In the genomic region with DNA sequence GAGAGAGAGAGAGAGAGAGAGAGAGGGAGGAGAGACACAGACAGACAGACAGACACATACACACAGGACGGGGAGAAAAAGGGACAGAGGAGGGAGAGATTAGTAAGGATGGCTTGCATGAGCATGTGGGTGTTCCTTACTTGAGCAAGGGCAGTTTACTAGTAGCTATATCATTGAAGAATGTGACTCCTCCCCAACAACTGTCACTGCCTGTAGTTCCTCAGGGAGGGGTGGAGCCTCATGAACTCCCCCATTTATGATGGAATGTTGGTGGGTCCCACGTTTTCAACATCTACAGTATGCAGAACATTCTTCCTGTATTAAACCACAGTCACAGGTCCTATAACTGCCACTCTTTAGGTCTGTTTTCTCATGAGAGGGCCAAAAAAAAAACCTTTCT, we compare ENCODE assay signal across 26 mouse cellular contexts. TPM values are rescaled to one million over a fixed set of nuclear protein-coding genes. Genes with fewer than 3 reads are reported as not detected.
DNase-seq lines count a peak whose midpoint lies in the region; ATAC-seq and TF ChIP-seq lines count a peak whose summit lies in the region.
"Had no signal": no experiment of that assay in that cellular context is flagged by ENCODE, and none has a peak within 500 bp of the region (broad histone marks: within the 10 kb centered on the region; RNA-seq: fewer than 3 reads in every experiment).

No protein-coding gene starts in this region.

- H3K4me2 ChIP-seq in heart, postnatal 0 days (ENCODE audit: low read depth, low read length), result no peak overlapping the region
- H3K4me2 ChIP-seq in lung, embryonic 14.5 days, result no peak overlapping the region
- H3K4me2 ChIP-seq: embryonic facial prominence, embryonic 15.5 days; hindbrain, embryonic 13.5 days; kidney, embryonic 15.5 days; midbrain, embryonic 13.5 days; neural tube, embryonic 13.5 days had no signal

- WGBS in heart, postnatal 0 days, result 47% methylated on average over 2 of the region's 2 CpGs
- 44% methylated on average over 2 of the region's 2 CpGs for WGBS in lung, embryonic 14.5 days

- no peak for TF ChIP-seq EP300 in heart, postnatal 0 days (IDR thresholded peaks at IDR 0.05; ENCODE audit: low read depth)
- TF ChIP-seq EP300 in MEL (IDR thresholded peaks at IDR 0.05; ENCODE audit: low read depth in 1 of 2, low read length in 2 of 2), result no peak

- TF ChIP-seq POLR2A in MEL (IDR thresholded peaks at IDR 0.05; ENCODE audit: control insufficient read depth in 1 of 2, insufficient read depth in 1 of 2, low read depth in 1 of 2, low read length in 2 of 2, poor library complexity in 1 of 2), result no peak

- no peaks in the 10 kb centered on the region for H3K4me1 ChIP-seq in heart, postnatal 0 days (ENCODE audit: control insufficient read depth, insufficient read depth)
- no peaks in the 10 kb centered on the region for H3K4me1 ChIP-seq in lung, embryonic 14.5 days (ENCODE audit: insufficient read depth)
- peaks cover 23 to 24% of the 10 kb centered on the region in 2 experiments for H3K4me1 ChIP-seq in MEL (ENCODE audit: control insufficient read depth in 1 of 2, insufficient read depth in 2 of 2, low read length in 2 of 2)
- H3K4me1 ChIP-seq: embryonic facial prominence, embryonic 15.5 days; hindbrain, embryonic 13.5 days; midbrain, embryonic 13.5 days had no signal

- no peak for TF ChIP-seq CTCF in heart, postnatal 0 days (IDR thresholded peaks at IDR 0.05; ENCODE audit: low read depth)
- TF ChIP-seq CTCF in lung, embryonic 14.5 days (IDR thresholded peaks at IDR 0.05; ENCODE audit: low read depth), result no peak
- TF ChIP-seq CTCF in MEL (IDR thresholded peaks at IDR 0.05 in 2 of 3, conservative IDR thresholded peaks at IDR 0.05 in 1 of 3; ENCODE audit: control insufficient read depth in 1 of 3, insufficient read depth in 1 of 3, low read depth in 2 of 3, low read length in 3 of 3, poor library complexity in 1 of 3, severe bottlenecking in 1 of 3), result no peak

- 0 out of 2 replicates have a peak overlapping the region, but pooled peaks have one; percentile 4 for H3K27ac ChIP-seq in heart, postnatal 0 days (ENCODE audit: low read depth)
- no peak overlapping the region for H3K27ac ChIP-seq in lung, embryonic 14.5 days (ENCODE audit: low read depth)
- no peak overlapping the region for H3K27ac ChIP-seq in MEL (ENCODE audit: control insufficient read depth, low read depth, low read length)
- H3K27ac ChIP-seq: hindbrain, embryonic 13.5 days; layer of hippocampus, adult 2 months; midbrain, embryonic 13.5 days; neural tube, embryonic 13.5 days had no signal

- no peaks in the 10 kb centered on the region for H3K9me3 ChIP-seq in heart, postnatal 0 days (replicated peaks; ENCODE audit: control insufficient read depth, low read length)
- no peaks in the 10 kb centered on the region for H3K9me3 ChIP-seq in lung, embryonic 14.5 days (ENCODE audit: low read depth, low read length)
- H3K9me3 ChIP-seq in MEL (replicated peaks; ENCODE audit: insufficient read depth, low read length), result no peaks in the 10 kb centered on the region
- H3K9me3 ChIP-seq: embryonic facial prominence, embryonic 15.5 days; hindbrain, embryonic 13.5 days; kidney, embryonic 15.5 days; midbrain, embryonic 13.5 days; neural tube, embryonic 13.5 days had no signal

- no peak overlapping the region for H3K9ac ChIP-seq in heart, postnatal 0 days (replicated peaks; ENCODE audit: low read depth, low read length)
- no peak overlapping the region for H3K9ac ChIP-seq in lung, embryonic 14.5 days
- H3K9ac ChIP-seq in MEL (ENCODE audit: control insufficient read depth, low read depth, low read length, poor library complexity, severe bottlenecking), result no peak overlapping the region
- H3K9ac ChIP-seq: embryonic facial prominence, embryonic 15.5 days; forebrain, postnatal 0 days; hindbrain, embryonic 13.5 days; kidney, embryonic 15.5 days; midbrain, embryonic 13.5 days; neural tube, embryonic 13.5 days had no signal

- no peak for ATAC-seq in heart, postnatal 0 days (ENCODE audit: insufficient read depth, low read depth)
- ATAC-seq in lung, embryonic 14.5 days (ENCODE audit: insufficient read depth), result peak; percentile 8; the same call in 1 of the 2 replicates
- ATAC-seq in megakaryocyte-erythroid progenitor cell, adult 5-6 weeks (replicated peaks; ENCODE audit: low FRiP score, low TSS enrichment, poor library complexity, severe bottlenecking), result peak; percentile 70
- ATAC-seq: forebrain, postnatal 0 days; inflammation-experienced regulatory T-cells, adult 6 months; midbrain, embryonic 13.5 days had no signal

- no peaks in the 10 kb centered on the region for H3K27me3 ChIP-seq in heart, postnatal 0 days (ENCODE audit: control insufficient read depth, insufficient read depth, low read length)
- no peaks in the 10 kb centered on the region for H3K27me3 ChIP-seq in lung, embryonic 14.5 days (ENCODE audit: insufficient read depth, low read length)
- no peaks in the 10 kb centered on the region for H3K27me3 ChIP-seq in MEL (ENCODE audit: control insufficient read depth in 1 of 2, insufficient read depth in 2 of 2, low read length in 2 of 2)
- H3K27me3 ChIP-seq: embryonic facial prominence, embryonic 15.5 days; hindbrain, embryonic 13.5 days; kidney, embryonic 15.5 days; midbrain, embryonic 13.5 days; neural tube, embryonic 13.5 days had no signal

- no peak for DNase-seq in heart, postnatal 0 days (ENCODE audit: low spot score)
- no peak for DNase-seq in heart, adult 18-20 months
- DNase-seq in lung, embryonic 14.5 days, result no peak
- DNase-seq in lung, adult 18-20 months, result no peak
- peak; percentile 37 for DNase-seq in MEL (ENCODE audit: low read depth, low spot score)
- no peak for DNase-seq in gastrocnemius, postnatal 25 days
- no peak for DNase-seq in kidney, postnatal 25 days
- DNase-seq: adrenal gland, postnatal 36 days; B cell, adult 2 months; cerebellum, adult 18-20 months; cerebellum, postnatal 25 days; forebrain, postnatal 0 days; layer of hippocampus, postnatal 36 days; lung, postnatal 14 days; spleen, adult 18-20 months; thymus, postnatal 25 days had no signal

- no peak for TF ChIP-seq RAD21 in MEL (IDR thresholded peaks at IDR 0.05; ENCODE audit: low read depth, low read length)

- no peaks in the 10 kb centered on the region for H3K36me3 ChIP-seq in heart, postnatal 0 days (replicated peaks; ENCODE audit: control insufficient read depth, insufficient read depth, low read length)
- H3K36me3 ChIP-seq in lung, embryonic 14.5 days (ENCODE audit: insufficient read depth), result no peaks in the 10 kb centered on the region
- H3K36me3 ChIP-seq in MEL (ENCODE audit: control insufficient read depth in 1 of 2, insufficient read depth in 2 of 2, low read length in 2 of 2), result peaks cover 0 to 32% of the 10 kb centered on the region in 2 experiments; a peak in 2 of 4 replicates
- H3K36me3 ChIP-seq: embryonic facial prominence, embryonic 15.5 days; hindbrain, embryonic 13.5 days; kidney, embryonic 15.5 days; midbrain, embryonic 13.5 days; neural tube, embryonic 13.5 days had no signal

- no peak overlapping the region for H3K4me3 ChIP-seq in heart, postnatal 0 days (ENCODE audit: low read depth, low read length)
- no peak overlapping the region for H3K4me3 ChIP-seq in lung, embryonic 14.5 days (ENCODE audit: low read depth, low read length)
- H3K4me3 ChIP-seq in MEL (ENCODE audit: control insufficient read depth in 1 of 2, insufficient read depth in 1 of 2, low read depth in 2 of 2, low read length in 2 of 2), result no peak overlapping the region
- H3K4me3 ChIP-seq: embryonic facial prominence, embryonic 15.5 days; hindbrain, embryonic 13.5 days; kidney, embryonic 15.5 days; layer of hippocampus, adult 2 months; midbrain, embryonic 13.5 days; neural tube, embryonic 13.5 days had no signal

- peaks cover 26% of the 10 kb centered on the region for H3K79me2 ChIP-seq in MEL (ENCODE audit: control insufficient read depth, insufficient read depth, low read length, poor library complexity)

RNA-seq across cellular contexts. Expression of a gene that starts 18.2 kb away (rescaled TPM):
- total RNA-seq in heart, postnatal 0 days (2014; rRNA removed; ENCODE audit: low replicate concordance), result 75.3 and 77.0 TPM in 2 replicates
- 23.3 and 23.4 TPM in 2 replicates for polyA plus RNA-seq in heart, postnatal 0 days (2015; fragmentation: Nextera tagmentation; extraction: Ambion mirVana)
- 10 to 100 TPM; 89.0 to 95.0 TPM for total RNA-seq in heart, adult 18-20 months (2021)
- 109 TPM in 2 replicates for polyA plus RNA-seq in lung, embryonic 14.5 days (2014; fragmentation: Nextera tagmentation; extraction: Ambion mirVana)
- 48.7 and 54.5 TPM in 2 replicates for total RNA-seq in MEL (2012; rRNA removed)
- 10 to 100 TPM; 50.0 to 91.2 TPM for polyA plus RNA-seq in MEL (2012; ENCODE audit: insufficient read depth in 1 of 2, insufficient read length in 2 of 2, low read depth in 1 of 2, low replicate concordance in 2 of 2, missing spikeins in 1 of 2)
- 106 and 112 TPM in 2 replicates for total RNA-seq in megakaryocyte-erythroid progenitor cell, adult 5-6 weeks (2014; fragmentation: Nextera tagmentation)
- 207 and 289 TPM in 2 replicates for total RNA-seq in megakaryocyte-erythroid progenitor cell, adult 5-6 weeks (2017)
- 10 to 100 TPM; 43.8 to 46.7 TPM for total RNA-seq in gastrocnemius, postnatal 25 days (2021)

RNA-seq across cellular contexts. Expression of a gene that starts 18.4 kb away (rescaled TPM):
- total RNA-seq in heart, postnatal 0 days (2014; rRNA removed; ENCODE audit: low replicate concordance), result 0.19 and 3.1 TPM in 2 replicates
- polyA plus RNA-seq in heart, postnatal 0 days (2015; fragmentation: Nextera tagmentation; extraction: Ambion mirVana), result 3.0 and 3.9 TPM in 2 replicates
- total RNA-seq in heart, adult 18-20 months (2021), result 1 to 10 TPM; 4.1 to 5.7 TPM
- 7.7 and 8.3 TPM in 2 replicates for polyA plus RNA-seq in lung, embryonic 14.5 days (2014; fragmentation: Nextera tagmentation; extraction: Ambion mirVana)
- 13.6 and 14.8 TPM in 2 replicates for total RNA-seq in MEL (2012; rRNA removed)
- polyA plus RNA-seq in MEL (2012; ENCODE audit: insufficient read depth in 1 of 2, insufficient read length in 2 of 2, low read depth in 1 of 2, low replicate concordance in 2 of 2, missing spikeins in 1 of 2), result 10 to 100 TPM in 1 of 2 experiments, not detected in 1; 30.8 TPM
- total RNA-seq in megakaryocyte-erythroid progenitor cell, adult 5-6 weeks (2014; fragmentation: Nextera tagmentation), result 2.3 and 4.4 TPM in 2 replicates
- total RNA-seq in megakaryocyte-erythroid progenitor cell, adult 5-6 weeks (2017), result 0.75 TPM in 1 of 2 replicates, not detected in the other
- 1 to 10 TPM; 3.0 to 4.2 TPM for total RNA-seq in gastrocnemius, postnatal 25 days (2021)

RNA-seq across cellular contexts. Expression of a gene that starts 45.9 kb away (rescaled TPM):
- total RNA-seq in heart, postnatal 0 days (2014; rRNA removed; ENCODE audit: low replicate concordance), result not detected in 2 replicates
- 0.08 and 0.12 TPM in 2 replicates for polyA plus RNA-seq in heart, postnatal 0 days (2015; fragmentation: Nextera tagmentation; extraction: Ambion mirVana)
- not detected for total RNA-seq in heart, adult 18-20 months (2021)
- polyA plus RNA-seq in lung, embryonic 14.5 days (2014; fragmentation: Nextera tagmentation; extraction: Ambion mirVana), result 0.30 and 0.43 TPM in 2 replicates
- total RNA-seq in MEL (2012; rRNA removed), result 0.78 and 1.3 TPM in 2 replicates
- polyA plus RNA-seq in MEL (2012; ENCODE audit: insufficient read depth in 1 of 2, insufficient read length in 2 of 2, low read depth in 1 of 2, low replicate concordance in 2 of 2, missing spikeins in 1 of 2), result under 1 TPM in 1 of 2 experiments, not detected in 1; 0.82 TPM
- total RNA-seq in megakaryocyte-erythroid progenitor cell, adult 5-6 weeks (2014; fragmentation: Nextera tagmentation), result 0.12 TPM in 1 of 2 replicates, not detected in the other
- total RNA-seq in megakaryocyte-erythroid progenitor cell, adult 5-6 weeks (2017), result 0.23 TPM in 1 of 2 replicates, not detected in the other
- not detected for total RNA-seq in gastrocnemius, postnatal 25 days (2021)
- total RNA-seq: adrenal gland, postnatal 36 days; forebrain, postnatal 0 days; layer of hippocampus, postnatal 36 days; liver, adult 2 months had no signal
- polyA plus RNA-seq: heart, embryonic 16.5 days had no signal

RNA-seq across cellular contexts. Expression of a gene that starts 46.4 kb away (rescaled TPM):
- total RNA-seq in heart, postnatal 0 days (2014; rRNA removed; ENCODE audit: low replicate concordance), result 126 and 174 TPM in 2 replicates
- 149 and 159 TPM in 2 replicates for polyA plus RNA-seq in heart, postnatal 0 days (2015; fragmentation: Nextera tagmentation; extraction: Ambion mirVana)
- total RNA-seq in heart, adult 18-20 months (2021), result 100 to 1,000 TPM; 117 TPM
- polyA plus RNA-seq in lung, embryonic 14.5 days (2014; fragmentation: Nextera tagmentation; extraction: Ambion mirVana), result 151 and 161 TPM in 2 replicates
- total RNA-seq in MEL (2012; rRNA removed), result 70.5 and 79.5 TPM in 2 replicates
- polyA plus RNA-seq in MEL (2012; ENCODE audit: insufficient read depth in 1 of 2, insufficient read length in 2 of 2, low read depth in 1 of 2, low replicate concordance in 2 of 2, missing spikeins in 1 of 2), result 100 to 1,000 TPM in 1 of 2 experiments, not detected in 1; 115 TPM
- 47.6 and 53.1 TPM in 2 replicates for total RNA-seq in megakaryocyte-erythroid progenitor cell, adult 5-6 weeks (2014; fragmentation: Nextera tagmentation)
- 48.8 and 57.6 TPM in 2 replicates for total RNA-seq in megakaryocyte-erythroid progenitor cell, adult 5-6 weeks (2017)
- total RNA-seq in gastrocnemius, postnatal 25 days (2021), result 100 to 1,000 TPM in 1 of 2 experiments, 10 to 100 TPM in 1; 94.3 to 103 TPM
